Mouse (Mus musculus): ENCODE results near the gene Ankrd13d.

DNA sequence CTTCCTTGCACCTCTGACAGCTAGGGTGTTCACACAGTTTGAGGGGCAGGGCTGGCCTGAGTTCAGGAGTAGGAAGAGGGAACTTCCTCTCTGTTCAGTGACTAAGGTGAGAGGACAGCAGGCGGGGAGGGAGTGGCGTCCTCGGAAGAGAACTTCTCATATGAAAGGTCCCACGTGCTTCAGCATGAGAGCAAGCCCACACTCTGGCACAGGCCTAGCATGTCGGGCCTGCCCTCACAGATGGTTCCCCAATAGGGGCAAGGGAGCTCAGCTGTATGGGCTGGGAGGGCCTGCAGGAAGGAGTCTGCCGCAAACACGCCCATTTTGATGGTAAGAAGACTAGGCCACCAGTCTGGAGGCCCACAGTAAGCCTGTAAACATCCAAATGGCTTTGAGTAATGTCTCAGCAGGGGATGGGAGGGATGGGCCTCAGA, 17.4 kb upstream of the Ankrd13d start:
- TF ChIP-seq CTCF (IDR thresholded peaks at IDR 0.05; ENCODE audit: low read depth) (no peak), EP300 (optimal IDR thresholded peaks at IDR 0.05) (no peak)
